Mouse (Mus musculus) stomach, embryonic 14.5 days (tissue): ENCODE results near the gene Rufy4. TPM values are rescaled to one million over a fixed set of nuclear protein-coding genes. Genes with fewer than 3 reads are reported as not detected.
A peak's percentile ranks its signal among the peaks of the same experiment; 100 is the strongest.

Source experiments
- ATAC-seq: fragments of 200-750 bp; cut with Nextera tagmentation; 2 replicates; pipeline ENCODE4 v1.8.0; 2017; ENCODE audit warnings: low read depth, moderate TSS enrichment; ENCODE audit not compliant: insufficient number of reproducible peaks, insufficient read depth, low FRiP score
- H3K27ac ChIP-seq: fragments of 300-500 bp; sonication (generic); 2 replicates; pipeline ENCODE4 v1.5.1; 2014; ENCODE audit warnings: mild to moderate bottlenecking, low read length, moderate library complexity, mixed read lengths
- H3K27me3 ChIP-seq: fragments of 300-500 bp; sonication (generic); 2 replicates; pipeline ENCODE4 v1.6.1; 2014; ENCODE audit warnings: low read length, control low read depth, mixed read lengths; ENCODE audit not compliant: control insufficient read depth, insufficient read depth
- H3K36me3 ChIP-seq: fragments of 300-500 bp; sonication (generic); 2 replicates; pipeline ENCODE4 v1.6.1; 2014; ENCODE audit warnings: mild to moderate bottlenecking, control low read depth, low read length, moderate library complexity, mixed read lengths; ENCODE audit not compliant: control insufficient read depth, insufficient read depth
- H3K4me1 ChIP-seq: fragments of 300-500 bp; sonication (generic); 2 replicates; pipeline ENCODE4 v1.6.1; 2014; ENCODE audit warnings: low read length, control low read depth, mixed read lengths; ENCODE audit not compliant: control insufficient read depth, insufficient read depth
- H3K4me2 ChIP-seq: fragments of 300-500 bp; sonication (generic); replicated peaks from 2 replicates; pipeline ENCODE4 v1.6.1; 2014; ENCODE audit warnings: low read depth, low read length, control low read depth
- H3K4me3 ChIP-seq: fragments of 300-500 bp; sonication (generic); 2 replicates; pipeline ENCODE4 v1.5.1; 2014; ENCODE audit warnings: low read depth, low read length, control low read depth
- H3K9ac ChIP-seq: fragments of 300-500 bp; sonication (generic); replicated peaks from 2 replicates; pipeline ENCODE4 v1.6.1; 2014; ENCODE audit warnings: low read depth, mild to moderate bottlenecking, control low read depth, low read length, moderate library complexity, mixed read lengths
- H3K9me3 ChIP-seq: fragments of 300-500 bp; sonication (generic); 2 replicates; pipeline ENCODE4 v1.6.1; 2016; ENCODE audit warnings: low read depth, low read length, control low read depth; ENCODE audit not compliant: control insufficient read depth
- WGBS: fragments of 180-500 bp; shearing (Covaris S2); extraction: QIAGEN DNeasy Blood & Tissue Kit; methylation state at CpG from one replicate; pipeline ENCODE4 v1.1.7; 2014; 5-methylcytosine and 5-hydroxymethylcytosine counted together
- polyA plus RNA-seq: library from polyadenylated mRNA; unstranded; fragments of >200 nt; fragmentation: Nextera tagmentation; extraction: Ambion mirVana; gene quantifications from 2 replicates; pipeline ENCODE4 v1.2.1, GENCODE M21; 2014

Rufy4 gene
- polyA plus RNA-seq, 1 experiment from 2014 or later: 0.26 TPM

DNA sequence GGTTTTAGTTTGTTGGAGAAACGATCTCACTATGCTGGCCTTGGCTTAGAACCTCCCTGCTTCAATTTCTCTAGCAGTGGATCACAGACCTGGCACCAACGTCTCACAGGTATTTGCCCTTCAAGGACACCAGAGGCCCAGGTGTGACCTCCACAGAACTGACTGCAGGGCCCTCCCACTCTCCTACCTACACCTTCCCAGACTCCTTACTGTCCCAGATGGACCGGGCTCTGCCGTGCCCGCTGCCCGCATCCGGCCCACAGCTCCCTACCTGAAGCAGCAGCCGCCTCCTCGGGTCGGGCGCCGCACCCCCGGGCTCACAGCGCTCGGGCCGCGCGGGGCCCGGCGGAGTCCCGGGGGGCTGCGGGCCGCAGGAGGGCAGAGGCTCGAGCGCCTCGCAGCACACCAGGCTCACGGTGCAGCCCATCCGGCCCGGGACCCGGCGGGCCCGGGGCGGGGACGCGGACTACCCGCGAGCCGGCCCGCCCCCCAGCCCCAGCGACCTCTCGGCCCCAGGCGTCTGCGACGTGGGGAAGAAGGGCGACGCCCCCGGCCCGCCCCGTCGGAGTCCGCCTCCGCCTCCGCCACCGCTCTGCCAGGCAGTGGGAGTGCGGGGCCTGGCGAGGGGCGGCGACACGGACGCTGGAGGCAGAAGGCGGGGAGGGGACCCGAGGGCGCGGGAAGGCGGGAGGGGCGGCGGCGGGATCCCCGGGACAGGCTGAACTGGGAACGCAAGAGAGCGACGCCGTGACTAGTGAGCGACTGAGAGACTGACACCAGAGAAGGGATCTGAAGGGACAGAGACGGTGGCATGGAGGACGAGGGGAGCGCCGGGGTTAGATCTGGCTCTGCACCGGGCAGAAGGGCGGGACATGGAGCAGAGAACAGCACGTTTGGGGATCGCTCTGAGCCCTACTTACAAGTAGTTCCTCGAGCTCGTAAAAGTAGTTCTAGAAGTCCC, 1.0 kb upstream of the Rufy4 start, which contains the start of gene Tns1:
Tns1 (minus strand) TSS at position 429 of the 961 bp plus-strand sequence.
- ATAC-seq: peak; percentile 57; the same call in 1 of the 2 replicates
- WGBS: 1% methylated on average over 81 of the region's 84 CpGs
- no peaks in the 10 kb centered on the region for H3K9me3 ChIP-seq

DNA sequence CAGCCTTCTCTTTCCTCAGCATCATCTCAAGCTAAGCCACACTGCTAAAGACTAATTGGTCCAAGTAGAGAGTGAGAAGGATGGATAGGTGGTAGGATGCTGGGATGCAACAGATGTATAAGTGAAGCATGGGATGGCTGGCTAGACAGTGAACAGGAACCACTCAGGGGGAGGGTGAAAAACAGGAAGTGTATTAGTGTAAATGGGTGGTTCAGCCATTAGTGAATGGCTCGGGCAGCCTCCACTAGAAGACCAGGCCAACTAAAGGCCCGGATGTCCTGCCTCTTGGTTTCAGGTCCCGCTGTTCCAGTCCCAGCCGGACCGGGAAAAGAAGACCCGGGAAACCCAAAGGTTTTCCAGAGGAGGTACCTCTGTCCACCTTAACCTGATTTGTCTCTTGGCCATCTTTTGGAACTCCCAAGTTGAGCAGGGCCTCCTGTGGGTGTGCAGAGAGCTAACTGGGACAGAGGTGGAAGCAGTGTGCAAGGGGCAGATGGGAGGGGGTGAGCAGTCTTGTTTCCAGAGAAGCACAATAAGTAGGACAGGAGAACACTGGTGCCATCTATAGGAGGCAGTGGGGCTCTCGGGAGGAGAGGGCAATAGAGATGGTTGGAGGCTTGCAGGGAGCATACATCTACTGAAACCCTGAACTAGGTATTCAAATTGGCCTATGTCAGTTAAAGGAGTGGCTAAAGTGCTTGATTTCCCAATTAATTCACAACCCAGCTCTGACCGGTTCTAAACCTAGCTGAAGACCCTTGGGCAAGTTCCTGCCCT, 5.7 kb downstream of the Rufy4 start:
- H3K4me2 ChIP-seq: no peak overlapping the region
- H3K4me1 ChIP-seq: no peaks in the 10 kb centered on the region
- ATAC-seq: no peak
- 90% methylated on average over 8 of the region's 8 CpGs for WGBS
- no peaks in the 10 kb centered on the region for H3K9me3 ChIP-seq
- no peak overlapping the region for H3K27ac ChIP-seq
- H3K36me3 ChIP-seq: no peaks in the 10 kb centered on the region
- H3K9ac ChIP-seq: no peak overlapping the region
- no peaks in the 10 kb centered on the region for H3K27me3 ChIP-seq
- no peak overlapping the region for H3K4me3 ChIP-seq

More for the DNA sequence above, 1.0 kb upstream of the Rufy4 start, which contains the start of gene Tns1:
- Histone ChIP-seq H3K4me3 (peak within 1 kb of the TSS; percentile 51), H3K36me3 (no peaks in the 10 kb centered on the region), H3K27ac (no peak within 1 kb of the TSS), H3K4me2 (peak within 1 kb of the TSS; percentile 87), H3K27me3 (no peaks in the 10 kb centered on the region), H3K4me1 (0 out of 2 replicates have a peak, but pooled peaks cover 3% of the 10 kb centered on the region), H3K9ac (peak within 1 kb of the TSS; percentile 61)

DNA sequence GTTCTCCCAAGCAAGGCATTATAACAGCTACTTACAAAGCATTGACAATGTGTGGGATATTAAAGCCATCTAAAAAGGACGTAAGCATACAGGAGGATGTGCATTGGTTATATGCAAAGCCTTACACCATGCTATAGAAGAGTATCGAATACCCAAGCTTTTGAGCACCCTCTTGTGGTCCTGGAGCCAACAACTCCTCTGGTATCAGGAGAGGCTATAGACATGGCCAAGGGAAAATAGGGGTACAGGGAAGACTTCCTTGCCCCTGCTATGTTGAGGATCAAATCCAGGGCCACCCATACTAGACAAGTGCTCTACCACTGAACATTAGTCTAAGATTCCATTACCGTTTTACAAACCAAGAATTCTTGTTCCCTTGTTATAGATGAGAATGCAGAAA, 6.7 kb downstream of the Rufy4 start:
- no peaks in the 10 kb centered on the region for H3K36me3 ChIP-seq

GRCm38 (mm10) chr1:74133954-74134353, 8.6 kb downstream of the Rufy4 start:
- H3K4me2 ChIP-seq: no peak overlapping the region

More for the DNA sequence above, 6.7 kb downstream of the Rufy4 start:
- 69% methylated on average over 3 of the region's 3 CpGs for WGBS
- H3K9ac ChIP-seq: no peak overlapping the region
- H3K27me3 ChIP-seq: no peaks in the 10 kb centered on the region
- ATAC-seq: no peak
- no peak overlapping the region for H3K4me3 ChIP-seq
- H3K9me3 ChIP-seq: no peaks in the 10 kb centered on the region
- H3K4me2 ChIP-seq: no peak overlapping the region
- H3K27ac ChIP-seq: no peak overlapping the region
- no peaks in the 10 kb centered on the region for H3K4me1 ChIP-seq

DNA sequence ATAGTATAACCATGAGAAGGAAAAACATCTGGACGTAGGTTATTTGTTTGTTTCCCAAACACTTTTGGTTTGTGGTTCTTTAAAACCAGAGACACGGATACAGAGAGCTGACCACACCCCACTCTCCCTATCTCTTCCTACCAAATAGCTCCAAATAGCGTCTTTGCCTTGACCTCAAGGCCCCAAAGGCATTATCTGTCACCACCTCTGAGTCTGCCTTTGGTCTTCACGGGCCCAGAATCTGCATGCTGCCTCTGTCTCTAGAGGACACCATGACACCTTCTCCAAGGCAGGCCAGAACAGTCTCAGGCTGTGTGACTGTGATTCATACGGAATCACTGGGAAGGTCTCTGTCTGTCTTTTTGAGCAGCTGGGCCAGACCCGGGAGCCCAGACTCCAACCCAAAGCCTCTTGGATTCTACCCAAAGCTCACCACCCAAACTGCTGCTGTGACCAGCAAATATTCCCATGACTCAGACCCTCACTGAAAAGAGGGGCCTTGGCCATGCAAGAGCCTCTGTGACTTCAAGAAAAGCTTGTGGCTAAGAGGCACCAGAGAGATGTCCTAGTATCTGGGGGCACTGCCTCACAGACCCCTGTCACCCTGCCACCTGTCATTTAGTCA, 10.1 kb downstream of the Rufy4 start:
- Histone ChIP-seq H3K27ac (no peak overlapping the region), H3K4me2 (no peak overlapping the region), H3K36me3 (no peaks in the 10 kb centered on the region), H3K4me1 (no peaks in the 10 kb centered on the region), H3K27me3 (no peaks in the 10 kb centered on the region), H3K9ac (no peak overlapping the region), H3K9me3 (no peaks in the 10 kb centered on the region), H3K4me3 (no peak overlapping the region)
- ATAC-seq: no peak
- 70% methylated on average over 6 of the region's 6 CpGs for WGBS

More at GRCm38 (mm10) chr1:74133954-74134353, 8.6 kb downstream of the Rufy4 start:
- H3K9ac ChIP-seq: no peak overlapping the region
- no peak overlapping the region for H3K4me3 ChIP-seq
- H3K4me1 ChIP-seq: no peaks in the 10 kb centered on the region
- no peaks in the 10 kb centered on the region for H3K27me3 ChIP-seq
- WGBS: 75% methylated on average over 6 of the region's 6 CpGs
- no peak overlapping the region for H3K27ac ChIP-seq
- H3K9me3 ChIP-seq: no peaks in the 10 kb centered on the region
- H3K36me3 ChIP-seq: no peaks in the 10 kb centered on the region
- ATAC-seq: no peak

GRCm38 (mm10) chr1:74139415-74139814, 14.1 kb downstream of the Rufy4 start:
- 60% methylated on average over 3 of the region's 3 CpGs for WGBS
- ATAC-seq: no peak

GRCm38 (mm10) chr1:74141781-74142180, 16.4 kb downstream of the Rufy4 start:
- Histone ChIP-seq H3K4me2 (no peak overlapping the region), H3K4me3 (no peak overlapping the region), H3K4me1 (no peaks in the 10 kb centered on the region), H3K9me3 (no peaks in the 10 kb centered on the region), H3K27ac (no peak overlapping the region), H3K27me3 (no peaks in the 10 kb centered on the region), H3K9ac (no peak overlapping the region), H3K36me3 (no peaks in the 10 kb centered on the region)
- 77% methylated on average over 8 of the region's 8 CpGs for WGBS
- ATAC-seq: no peak

More at GRCm38 (mm10) chr1:74139415-74139814, 14.1 kb downstream of the Rufy4 start:
- no peak overlapping the region for H3K9ac ChIP-seq
- H3K4me3 ChIP-seq: no peak overlapping the region
- H3K27ac ChIP-seq: no peak overlapping the region
- H3K4me1 ChIP-seq: no peaks in the 10 kb centered on the region
- no peaks in the 10 kb centered on the region for H3K36me3 ChIP-seq
- no peak overlapping the region for H3K4me2 ChIP-seq
- H3K9me3 ChIP-seq: no peaks in the 10 kb centered on the region
- no peaks in the 10 kb centered on the region for H3K27me3 ChIP-seq
